Mouse (Mus musculus): ENCODE measurements around the gene 5730522E02Rik. TPM values are rescaled to one million over a fixed set of nuclear protein-coding genes. Genes with fewer than 3 reads are reported as not detected.

Gene 5730522E02Rik
- polyA plus RNA-seq, 1 experiment from 2014 or later: 13.4 TPM

GRCm38 (mm10) chr11:25704332-25705168, 506.0 kb downstream of the 5730522E02Rik start:
- no peak overlapping the region for H3K9ac ChIP-seq

GRCm38 (mm10) chr11:25702791-25703190, 507.8 kb downstream of the 5730522E02Rik start:
- no peak overlapping the region for H3K27ac ChIP-seq (replicated peaks)
- no peaks in the 10 kb centered on the region for H3K27me3 ChIP-seq
- peaks cover 25% of the 10 kb centered on the region for H3K4me1 ChIP-seq (replicated peaks)
- no peak overlapping the region for H3K4me3 ChIP-seq
- no peaks in the 10 kb centered on the region for H3K9me3 ChIP-seq
- no peak overlapping the region for H3K4me2 ChIP-seq
- no peak overlapping the region for H3K9ac ChIP-seq
- 85% methylated on average over 3 of the region's 3 CpGs for WGBS
- no peak for ATAC-seq (ENCODE audit: low read depth)
- H3K36me3 ChIP-seq: no peaks in the 10 kb centered on the region

More at GRCm38 (mm10) chr11:25704332-25705168, 506.0 kb downstream of the 5730522E02Rik start:
- peak overlapping the region; percentile 82 for H3K27ac ChIP-seq (replicated peaks)
- H3K4me3 ChIP-seq: no peak overlapping the region
- H3K27me3 ChIP-seq: no peaks in the 10 kb centered on the region
- H3K4me2 ChIP-seq: peak overlapping the region; percentile 14; the same call in 1 of the 2 replicates
- H3K36me3 ChIP-seq: no peaks in the 10 kb centered on the region
- H3K4me1 ChIP-seq (replicated peaks): peaks cover 14% of the 10 kb centered on the region
- peak; percentile 54; the same call in 1 of the 2 replicates for ATAC-seq (ENCODE audit: low read depth)
- WGBS: 37% methylated on average over 11 of the region's 11 CpGs
- H3K9me3 ChIP-seq: no peaks in the 10 kb centered on the region

GRCm38 (mm10) chr11:25697508-25698193, 512.9 kb downstream of the 5730522E02Rik start:
- Histone ChIP-seq H3K4me2 (peak overlapping the region; percentile 42), H3K9ac (peak overlapping the region; percentile 54), H3K27ac (replicated peaks) (peak overlapping the region; percentile 92), H3K9me3 (no peaks in the 10 kb centered on the region), H3K4me1 (replicated peaks) (peaks cover 34% of the 10 kb centered on the region), H3K27me3 (no peaks in the 10 kb centered on the region), H3K4me3 (0 out of 2 replicates have a peak overlapping the region, but pooled peaks have one; percentile 11), H3K36me3 (no peaks in the 10 kb centered on the region)
- WGBS: 21% methylated on average over 6 of the region's 6 CpGs
- ATAC-seq (ENCODE audit: low read depth): peak; percentile 81

- H3K27ac ChIP-seq (replicated peaks): peak overlapping the region; percentile 77
- H3K9ac ChIP-seq: no peak overlapping the region
- H3K4me2 ChIP-seq: no peak overlapping the region
- 20% methylated on average over 5 of the region's 5 CpGs for WGBS
- H3K36me3 ChIP-seq: no peaks in the 10 kb centered on the region
- 0 out of 2 replicates have a peak, but pooled peaks have one; percentile 20 for ATAC-seq (ENCODE audit: low read depth)
- no peaks in the 10 kb centered on the region for H3K27me3 ChIP-seq
- no peaks in the 10 kb centered on the region for H3K9me3 ChIP-seq
- no peak overlapping the region for H3K4me3 ChIP-seq
- H3K4me1 ChIP-seq (replicated peaks): peaks cover 34% of the 10 kb centered on the region
These were observed 514.4 kb downstream of the 5730522E02Rik start for GRCm38 (mm10) chr11:25696168-25696567.

GRCm38 (mm10) chr11:25684731-25685130, 525.8 kb downstream of the 5730522E02Rik start:
- no peak overlapping the region for H3K9ac ChIP-seq
- no peaks in the 10 kb centered on the region for H3K27me3 ChIP-seq
- no peak for ATAC-seq (ENCODE audit: low read depth)
- H3K4me1 ChIP-seq (replicated peaks): no peaks in the 10 kb centered on the region
- H3K4me2 ChIP-seq: no peak overlapping the region
- WGBS: 88% methylated on average over 4 of the region's 4 CpGs
- H3K36me3 ChIP-seq: no peaks in the 10 kb centered on the region
- H3K4me3 ChIP-seq: no peak overlapping the region
- no peaks in the 10 kb centered on the region for H3K9me3 ChIP-seq
- H3K27ac ChIP-seq (replicated peaks): no peak overlapping the region

GRCm38 (mm10) chr11:25679856-25680255, 530.7 kb downstream of the 5730522E02Rik start:
- Histone ChIP-seq H3K27me3 (no peaks in the 10 kb centered on the region), H3K4me3 (no peak overlapping the region), H3K36me3 (no peaks in the 10 kb centered on the region), H3K27ac (replicated peaks) (no peak overlapping the region), H3K4me1 (replicated peaks) (no peaks in the 10 kb centered on the region), H3K9ac (no peak overlapping the region), H3K4me2 (no peak overlapping the region), H3K9me3 (no peaks in the 10 kb centered on the region)
- 84% methylated on average over 1 of the region's 1 CpGs for WGBS
- ATAC-seq (ENCODE audit: low read depth): no peak

GRCm38 (mm10) chr11:25674194-25674593, 536.4 kb downstream of the 5730522E02Rik start:
- no peak overlapping the region for H3K9ac ChIP-seq
- no peaks in the 10 kb centered on the region for H3K36me3 ChIP-seq
- 81% methylated on average over 3 of the region's 3 CpGs for WGBS

GRCm38 (mm10) chr11:25670018-25670417, 540.5 kb downstream of the 5730522E02Rik start:
- no peak for ATAC-seq (ENCODE audit: low read depth)
- Histone ChIP-seq H3K27me3 (no peaks in the 10 kb centered on the region), H3K9ac (no peak overlapping the region), H3K4me3 (no peak overlapping the region), H3K4me1 (replicated peaks) (0 out of 2 replicates have a peak, but pooled peaks cover 3% of the 10 kb centered on the region), H3K27ac (replicated peaks) (no peak overlapping the region), H3K36me3 (no peaks in the 10 kb centered on the region), H3K4me2 (no peak overlapping the region), H3K9me3 (no peaks in the 10 kb centered on the region)
- 71% methylated on average over 4 of the region's 4 CpGs for WGBS

More at GRCm38 (mm10) chr11:25674194-25674593, 536.4 kb downstream of the 5730522E02Rik start:
- Histone ChIP-seq H3K27ac (replicated peaks) (no peak overlapping the region; the same call in 1 of the 2 replicates), H3K4me3 (no peak overlapping the region), H3K27me3 (no peaks in the 10 kb centered on the region), H3K4me2 (no peak overlapping the region), H3K9me3 (no peaks in the 10 kb centered on the region), H3K4me1 (replicated peaks) (0 out of 2 replicates have a peak, but pooled peaks cover 3% of the 10 kb centered on the region)
- no peak for ATAC-seq (ENCODE audit: low read depth)

- Histone ChIP-seq H3K4me3 (no peak overlapping the region), H3K9me3 (no peaks in the 10 kb centered on the region), H3K36me3 (no peaks in the 10 kb centered on the region), H3K9ac (no peak overlapping the region), H3K27me3 (no peaks in the 10 kb centered on the region), H3K4me2 (no peak overlapping the region), H3K4me1 (replicated peaks) (peaks cover 5% of the 10 kb centered on the region), H3K27ac (replicated peaks) (no peak overlapping the region)
- no peak for ATAC-seq (ENCODE audit: low read depth)
- 67% methylated on average over 3 of the region's 3 CpGs for WGBS
These were observed 545.9 kb downstream of the 5730522E02Rik start for GRCm38 (mm10) chr11:25664562-25665104.

- 75% methylated on average over 5 of the region's 5 CpGs for WGBS
- Histone ChIP-seq H3K4me3 (no peak overlapping the region), H3K27me3 (no peaks in the 10 kb centered on the region), H3K9ac (no peak overlapping the region), H3K4me1 (replicated peaks) (peaks cover 24% of the 10 kb centered on the region), H3K36me3 (no peaks in the 10 kb centered on the region), H3K4me2 (no peak overlapping the region), H3K9me3 (no peaks in the 10 kb centered on the region), H3K27ac (replicated peaks) (peak overlapping the region; percentile 83)
- ATAC-seq (ENCODE audit: low read depth): no peak
These were observed 564.3 kb downstream of the 5730522E02Rik start for GRCm38 (mm10) chr11:25646282-25646681.

GRCm38 (mm10) chr11:25644767-25645622, 565.6 kb downstream of the 5730522E02Rik start:
- peak; percentile 81 for ATAC-seq (ENCODE audit: low read depth)
- Histone ChIP-seq H3K9me3 (no peaks in the 10 kb centered on the region), H3K4me1 (replicated peaks) (peaks cover 24% of the 10 kb centered on the region), H3K9ac (no peak overlapping the region; the same call in 1 of the 2 replicates), H3K36me3 (no peaks in the 10 kb centered on the region), H3K27me3 (no peaks in the 10 kb centered on the region), H3K4me2 (peak overlapping the region; percentile 45), H3K27ac (replicated peaks) (peak overlapping the region; percentile 83), H3K4me3 (no peak overlapping the region)
- 43% methylated on average over 22 of the region's 22 CpGs for WGBS
